Mouse (Mus musculus): ENCODE measurements around the gene Sema3e.

Gene Sema3e

GRCm38 (mm10) chr5:14073152-14073551, 48.1 kb downstream of the Sema3e start:
- DNase-seq (ENCODE audit: low spot score in 2 of 2): no peak

GRCm38 (mm10) chr5:14088100-14088499, 63.0 kb downstream of the Sema3e start:
- no peak for DNase-seq (ENCODE audit: low spot score in 2 of 2)

- DNase-seq (ENCODE audit: low spot score in 2 of 2): no peak
Measured at GRCm38 (mm10) chr5:14089875-14090608, 65.0 kb downstream of the Sema3e start.

- DNase-seq (ENCODE audit: low spot score in 2 of 2): no peak
Measured at GRCm38 (mm10) chr5:14090609-14090969, 65.5 kb downstream of the Sema3e start.

GRCm38 (mm10) chr5:14092262-14092776, 67.2 kb downstream of the Sema3e start:
- no peak for DNase-seq (ENCODE audit: low spot score in 2 of 2)

- DNase-seq (ENCODE audit: low spot score in 2 of 2): no peak
Measured at GRCm38 (mm10) chr5:14096196-14096595, 71.1 kb downstream of the Sema3e start.

- DNase-seq (ENCODE audit: low spot score in 2 of 2): no peak
Measured at GRCm38 (mm10) chr5:14098677-14099076, 73.6 kb downstream of the Sema3e start.

GRCm38 (mm10) chr5:14107365-14107764, 82.3 kb downstream of the Sema3e start:
- no peak for DNase-seq (ENCODE audit: low spot score in 2 of 2)

GRCm38 (mm10) chr5:14109001-14109400, 83.9 kb downstream of the Sema3e start:
- no peak for DNase-seq (ENCODE audit: low spot score in 2 of 2)

- DNase-seq (ENCODE audit: low spot score in 2 of 2): no peak
Measured at GRCm38 (mm10) chr5:14111401-14111800, 86.3 kb downstream of the Sema3e start.

- no peak for DNase-seq (ENCODE audit: low spot score in 2 of 2)
Measured at GRCm38 (mm10) chr5:14121902-14122301, 96.8 kb downstream of the Sema3e start.

- no peak for DNase-seq (ENCODE audit: low spot score in 2 of 2)
Measured at GRCm38 (mm10) chr5:14126591-14126990, 101.5 kb downstream of the Sema3e start.

- DNase-seq (ENCODE audit: low spot score in 2 of 2): no peak
Measured at GRCm38 (mm10) chr5:14135929-14136328, 110.9 kb downstream of the Sema3e start.

- no peak for DNase-seq (ENCODE audit: low spot score in 2 of 2)
Measured at GRCm38 (mm10) chr5:14138725-14139124, 113.6 kb downstream of the Sema3e start.

GRCm38 (mm10) chr5:14162579-14162978, 137.5 kb downstream of the Sema3e start:
- no peak for DNase-seq (ENCODE audit: low spot score in 2 of 2)

- DNase-seq (ENCODE audit: low spot score in 2 of 2): no peak
Measured at GRCm38 (mm10) chr5:14163280-14163679, 138.2 kb downstream of the Sema3e start.

- DNase-seq (ENCODE audit: low spot score in 2 of 2): no peak
Measured at GRCm38 (mm10) chr5:14167776-14168175, 142.7 kb downstream of the Sema3e start.

GRCm38 (mm10) chr5:14173355-14174183, 148.5 kb downstream of the Sema3e start:
- DNase-seq (ENCODE audit: low spot score in 2 of 2): no peak

GRCm38 (mm10) chr5:14180571-14180970, 155.5 kb downstream of the Sema3e start:
- no peak for DNase-seq (ENCODE audit: low spot score in 2 of 2)

- no peak for DNase-seq (ENCODE audit: low spot score in 2 of 2)
Measured at GRCm38 (mm10) chr5:14182156-14182555, 157.1 kb downstream of the Sema3e start.

GRCm38 (mm10) chr5:14195172-14195819, 170.2 kb downstream of the Sema3e start:
- no peak for DNase-seq (ENCODE audit: low spot score in 2 of 2)

- DNase-seq (ENCODE audit: low spot score in 2 of 2): no peak
Measured at GRCm38 (mm10) chr5:14198344-14199040, 173.4 kb downstream of the Sema3e start.
